Mouse (Mus musculus) kidney, adult 2 months (tissue): ENCODE results near the gene Mcm3ap.

Experiments
- CTCF ChIP-seq: fragments of 200-500 bp; conservative IDR thresholded peaks from 2 replicates; pipeline ENCODE4 v1.5.1; 2011; ENCODE audit warnings: low read depth, mild to moderate bottlenecking, control low read depth, low read length, moderate library complexity, mixed read lengths; ENCODE audit not compliant: insufficient read depth, insufficient read length
- POLR2A ChIP-seq: fragments of 200-500 bp; IDR thresholded peaks from one replicate; pipeline ENCODE4 v1.6.1; 2011; ENCODE audit warnings: low read depth, low read length, control low read depth

- TF ChIP-seq POLR2A = no peak
- no peak for TF ChIP-seq CTCF
Measured at GRCm38 (mm10) chr10:76497522-76497921, 28.8 kb downstream of the Mcm3ap start.
